Mouse (Mus musculus): Measurements from ENCODE around the gene Hormad2. TPM values are rescaled to one million over a fixed set of nuclear protein-coding genes. Genes with fewer than 3 reads are reported as not detected.

The Hormad2 gene
- polyA plus RNA-seq, 1 experiment from 2014 or later, result not detected

Other genes starting within 250 kb of the Hormad2 start
- gene Castor1, start 222.9 kb downstream of the Hormad2 start, polyA plus RNA-seq (2014; fragmentation: Nextera tagmentation; extraction: Ambion mirVana), result 3.0 and 4.4 TPM in 2 replicates
- 0.12 TPM in 1 of 2 replicates, not detected in the other for gene Osm, start 204.7 kb downstream of the Hormad2 start, polyA plus RNA-seq (2014; fragmentation: Nextera tagmentation; extraction: Ambion mirVana)
- 0.06 TPM in 1 of 2 replicates, not detected in the other for gene Lif, start 183.5 kb downstream of the Hormad2 start, polyA plus RNA-seq (2014; fragmentation: Nextera tagmentation; extraction: Ambion mirVana)
- gene Mtmr3, start 153.8 kb upstream of the Hormad2 start, polyA plus RNA-seq (2014; fragmentation: Nextera tagmentation; extraction: Ambion mirVana), result 32.8 and 38.6 TPM in 2 replicates
- gene Gm11032, start 179.0 kb upstream of the Hormad2 start, polyA plus RNA-seq (2014; fragmentation: Nextera tagmentation; extraction: Ambion mirVana), result not detected in 2 replicates
- gene Ascc2, start 196.6 kb upstream of the Hormad2 start, polyA plus RNA-seq (2014; fragmentation: Nextera tagmentation; extraction: Ambion mirVana), result 18.8 and 23.9 TPM in 2 replicates